Mouse (Mus musculus) stomach, postnatal 0 days (tissue): ENCODE results near the gene Pithd1. TPM values are rescaled to one million over a fixed set of nuclear protein-coding genes. Genes with fewer than 3 reads are reported as not detected.

Experiments used
- ATAC-seq: fragments of 200-750 bp; cut with Nextera tagmentation; 2 replicates; pipeline ENCODE4 v1.8.0; 2017; ENCODE audit not compliant: low FRiP score, low TSS enrichment
- DNase-seq: peaks from one replicate; pipeline ENCODE4 v3.0.0-alpha.2; 2016; ENCODE audit warnings: low spot score
- H3K27ac ChIP-seq: fragments of 300-500 bp; sonication (generic); replicated peaks from 2 replicates; pipeline ENCODE4 v1.5.1; 2014; ENCODE audit warnings: mild to moderate bottlenecking, control low read depth
- H3K27me3 ChIP-seq: fragments of 300-500 bp; sonication (generic); 2 replicates; pipeline ENCODE4 v1.6.1; 2014; ENCODE audit warnings: low read length; ENCODE audit not compliant: control insufficient read depth, insufficient read depth
- H3K36me3 ChIP-seq: fragments of 300-500 bp; sonication (generic); 2 replicates; pipeline ENCODE4 v1.6.1; 2014; ENCODE audit warnings: low read length, mixed read lengths; ENCODE audit not compliant: control insufficient read depth, insufficient read depth
- H3K4me1 ChIP-seq: fragments of 300-500 bp; sonication (generic); replicated peaks from 2 replicates; pipeline ENCODE4 v1.6.1; 2014; ENCODE audit warnings: antibody characterized with exemption; ENCODE audit not compliant: control insufficient read depth, insufficient read depth
- H3K4me2 ChIP-seq: fragments of 300-500 bp; sonication (generic); replicated peaks from 2 replicates; pipeline ENCODE4 v1.6.1; 2014; ENCODE audit warnings: low read depth, mild to moderate bottlenecking, control low read depth, moderate library complexity
- H3K4me3 ChIP-seq: fragments of 300-500 bp; sonication (generic); 2 replicates; pipeline ENCODE4 v1.5.1; 2014; ENCODE audit warnings: low read depth, low read length, control low read depth
- H3K9ac ChIP-seq: fragments of 300-500 bp; sonication (generic); 2 replicates; pipeline ENCODE4 v1.6.1; 2014; ENCODE audit warnings: mild to moderate bottlenecking, low read length, control low read depth, mixed read lengths
- H3K9me3 ChIP-seq: fragments of 300-500 bp; sonication (generic); 2 replicates; pipeline ENCODE4 v1.6.1; 2016; ENCODE audit warnings: low read length; ENCODE audit not compliant: control insufficient read depth
- CTCF ChIP-seq: IDR thresholded peaks from 2 replicates; pipeline ENCODE4 v1.5.1; 2016; ENCODE audit warnings: antibody characterized with exemption, low read depth, mild to moderate bottlenecking, moderate library complexity
- EP300 ChIP-seq: optimal IDR thresholded peaks from 2 replicates; pipeline ENCODE3; 2016; ENCODE audit warnings: antibody characterized with exemption
- WGBS: fragments of 180-500 bp; shearing (Covaris S2); extraction: QIAGEN DNeasy Blood & Tissue Kit; methylation state at CpG from one replicate; pipeline ENCODE4 v1.1.7; 2014; 5-methylcytosine and 5-hydroxymethylcytosine counted together
- polyA plus RNA-seq: library from polyadenylated mRNA; unstranded; fragments of >200 nt; fragmentation: Nextera tagmentation; extraction: Ambion mirVana; gene quantifications from 2 replicates; pipeline ENCODE4 v1.2.1, GENCODE M21; 2015

The Pithd1 gene
- 40.1 and 40.7 TPM in 2 replicates for polyA plus RNA-seq

- TF ChIP-seq EP300 (no peak), CTCF (peak; percentile 53)
- under 1% methylated on average over 79 of the region's 81 CpGs for WGBS
Measured at GRCm38 (mm10) chr4:135986943-135987710, at the start of gene Pithd1. Pithd1 (minus strand) TSS chr4:135987264.

GRCm38 (mm10) chr4:136035078-136035477 is 48.0 kb upstream of the Pithd1 start:
- Histone ChIP-seq H3K36me3 (no peaks in the 10 kb centered on the region), H3K9ac (no peak overlapping the region), H3K9me3 (no peaks in the 10 kb centered on the region), H3K4me3 (no peak overlapping the region), H3K27ac (no peak overlapping the region), H3K4me2 (no peak overlapping the region), H3K27me3 (no peaks in the 10 kb centered on the region), H3K4me1 (no peaks in the 10 kb centered on the region)
- DNase-seq (no peak), ATAC-seq (no peak)
- WGBS: 68% methylated on average over 4 of the region's 4 CpGs
- TF ChIP-seq CTCF: no peak
- no peak for TF ChIP-seq EP300

More at GRCm38 (mm10) chr4:135986943-135987710, at the start of gene Pithd1:
- DNase-seq (peak; percentile 94), ATAC-seq (peak; percentile 90)
- H3K4me2 ChIP-seq: peak within 1 kb of the TSS; percentile 97
- H3K36me3 ChIP-seq: 0 out of 2 replicates have a peak, but pooled peaks cover 4% of the 10 kb centered on the region
- H3K4me1 ChIP-seq: no peaks in the 10 kb centered on the region
- H3K9ac ChIP-seq: peak within 1 kb of the TSS; percentile 95
- no peaks in the 10 kb centered on the region for H3K9me3 ChIP-seq
- H3K4me3 ChIP-seq: peak within 1 kb of the TSS; percentile 98
- H3K27ac ChIP-seq: peak within 1 kb of the TSS; percentile 90
- H3K27me3 ChIP-seq: no peaks in the 10 kb centered on the region

GRCm38 (mm10) chr4:136033231-136033630 is 46.2 kb upstream of the Pithd1 start:
- Histone ChIP-seq H3K4me2 (no peak overlapping the region), H3K4me3 (no peak overlapping the region), H3K27me3 (no peaks in the 10 kb centered on the region), H3K27ac (no peak overlapping the region), H3K36me3 (no peaks in the 10 kb centered on the region), H3K9ac (no peak overlapping the region), H3K9me3 (no peaks in the 10 kb centered on the region), H3K4me1 (no peaks in the 10 kb centered on the region)
- TF ChIP-seq EP300: no peak
- no peak for TF ChIP-seq CTCF
- DNase-seq (no peak), ATAC-seq (no peak)
- 73% methylated on average over 1 of the region's 1 CpGs for WGBS

GRCm38 (mm10) chr4:136030968-136031909 is 44.2 kb upstream of the Pithd1 start:
- Histone ChIP-seq H3K4me3 (no peak overlapping the region), H3K9ac (peak overlapping the region; percentile 35), H3K4me1 (no peaks in the 10 kb centered on the region), H3K27ac (peak overlapping the region; percentile 61), H3K27me3 (no peaks in the 10 kb centered on the region), H3K36me3 (no peaks in the 10 kb centered on the region), H3K9me3 (no peaks in the 10 kb centered on the region), H3K4me2 (0 out of 2 replicates have a peak overlapping the region, but pooled peaks have one; percentile 11)
- DNase-seq (peak; percentile 57), ATAC-seq (peak; percentile 88)
- 12% methylated on average over 8 of the region's 8 CpGs for WGBS
- TF ChIP-seq EP300: no peak
- TF ChIP-seq CTCF: no peak

- no peak overlapping the region for H3K27ac ChIP-seq
- 73% methylated on average over 5 of the region's 5 CpGs for WGBS
- H3K4me3 ChIP-seq: no peak overlapping the region
- no peaks in the 10 kb centered on the region for H3K36me3 ChIP-seq
- H3K27me3 ChIP-seq: no peaks in the 10 kb centered on the region
- H3K9me3 ChIP-seq: no peaks in the 10 kb centered on the region
- no peak overlapping the region for H3K4me2 ChIP-seq
- TF ChIP-seq EP300 (no peak), CTCF (no peak)
- H3K4me1 ChIP-seq: no peaks in the 10 kb centered on the region
- 0 out of 2 replicates have a peak overlapping the region, but pooled peaks have one; percentile 8 for H3K9ac ChIP-seq
- DNase-seq (no peak), ATAC-seq (no peak)
Measured at GRCm38 (mm10) chr4:136028689-136029088, 41.6 kb upstream of the Pithd1 start.
